Mouse (Mus musculus): ENCODE results near the gene Pdss2. TPM values are rescaled to one million over a fixed set of nuclear protein-coding genes. Genes with fewer than 3 reads are reported as not detected.

Gene Pdss2
- polyA plus RNA-seq, 1 experiment from 2014 or later: 17.8 TPM

DNA sequence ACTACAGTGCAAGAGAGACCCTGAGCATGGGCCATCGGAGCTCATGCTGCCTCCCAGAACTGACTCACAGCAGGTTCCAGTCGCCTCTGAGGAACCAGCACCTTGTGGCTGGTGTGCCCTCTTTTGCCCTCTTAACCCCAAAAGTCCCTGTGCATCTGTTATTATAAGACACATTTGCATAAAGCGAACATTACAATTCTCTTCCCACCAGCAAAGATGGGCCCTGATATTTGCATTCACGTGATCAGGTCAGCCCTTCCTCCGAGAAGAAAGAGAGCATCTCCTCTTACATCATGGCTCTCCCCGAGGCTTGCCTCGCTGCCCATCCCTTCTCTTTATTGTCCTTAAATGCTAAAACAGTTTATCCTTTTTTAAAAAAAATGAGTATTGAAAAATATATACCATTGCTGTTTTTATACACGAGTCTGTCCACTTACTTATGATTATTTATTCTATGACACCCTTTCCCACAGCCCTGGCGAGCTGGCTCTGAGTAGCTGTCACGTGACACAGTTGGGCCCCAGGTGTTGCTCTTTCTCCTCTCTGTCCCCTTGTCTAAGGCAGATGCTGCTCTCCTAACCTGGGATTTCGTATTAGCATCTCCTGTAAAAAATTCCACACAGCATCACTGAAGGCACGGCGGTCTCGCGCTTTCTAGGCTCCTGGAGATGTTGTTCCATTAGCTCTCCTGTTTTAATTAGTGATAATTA lies 200.9 kb downstream of the Pdss2 start:
- peak; percentile 62 for ATAC-seq
- Histone ChIP-seq H3K27me3 (no peaks in the 10 kb centered on the region), H3K27ac (peak overlapping the region; percentile 65), H3K4me3 (replicated peaks) (no peak overlapping the region), H3K4me1 (replicated peaks) (peaks cover 15% of the 10 kb centered on the region), H3K4me2 (replicated peaks) (no peak overlapping the region), H3K9ac (replicated peaks) (0 out of 2 replicates have a peak overlapping the region, but pooled peaks have one; percentile 41), H3K36me3 (no peaks in the 10 kb centered on the region), H3K9me3 (no peaks in the 10 kb centered on the region)
- 62% methylated on average over 15 of the region's 15 CpGs for WGBS

GRCm38 (mm10) chr10:43424545-43424944 lies 203.3 kb downstream of the Pdss2 start:
- ATAC-seq: no peak
- 95% methylated on average over 5 of the region's 5 CpGs for WGBS
- H3K4me3 ChIP-seq (replicated peaks): no peak overlapping the region

DNA sequence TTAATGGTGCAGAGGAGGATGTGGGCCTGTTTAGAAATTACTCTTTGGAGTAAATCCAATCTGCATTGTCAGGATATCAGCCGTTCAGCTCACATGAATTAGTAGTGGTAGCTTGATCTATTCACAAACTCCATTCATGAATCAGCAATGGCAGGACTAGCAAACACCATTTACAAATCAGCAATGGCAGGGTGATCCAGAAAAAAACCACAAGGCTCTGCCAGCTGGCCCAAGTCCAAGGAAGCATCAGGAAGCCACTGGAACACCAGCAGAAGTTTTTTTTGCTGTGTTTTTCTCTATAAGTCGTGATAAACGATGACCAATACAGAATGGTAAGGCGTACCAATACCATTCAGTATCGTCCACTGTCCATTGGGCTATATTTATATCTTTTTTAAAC lies 209.3 kb downstream of the Pdss2 start:
- 94% methylated on average over 5 of the region's 5 CpGs for WGBS
- H3K27me3 ChIP-seq: no peaks in the 10 kb centered on the region
- ATAC-seq: no peak
- H3K4me1 ChIP-seq (replicated peaks): no peaks in the 10 kb centered on the region; the same call in 1 of the 2 replicates
- peaks cover 8% of the 10 kb centered on the region; the same call in 1 of the 2 replicates for H3K36me3 ChIP-seq
- H3K4me2 ChIP-seq (replicated peaks): no peak overlapping the region
- no peak overlapping the region for H3K9ac ChIP-seq (replicated peaks)
- no peak overlapping the region for H3K4me3 ChIP-seq (replicated peaks)
- no peak overlapping the region for H3K27ac ChIP-seq
- H3K9me3 ChIP-seq: 0 out of 2 replicates have a peak, but pooled peaks cover 5% of the 10 kb centered on the region

More at GRCm38 (mm10) chr10:43424545-43424944, 203.3 kb downstream of the Pdss2 start:
- Histone ChIP-seq H3K27ac (no peak overlapping the region), H3K9ac (replicated peaks) (no peak overlapping the region), H3K36me3 (no peaks in the 10 kb centered on the region), H3K9me3 (no peaks in the 10 kb centered on the region), H3K27me3 (no peaks in the 10 kb centered on the region), H3K4me1 (replicated peaks) (peaks cover 15% of the 10 kb centered on the region), H3K4me2 (replicated peaks) (no peak overlapping the region)

DNA sequence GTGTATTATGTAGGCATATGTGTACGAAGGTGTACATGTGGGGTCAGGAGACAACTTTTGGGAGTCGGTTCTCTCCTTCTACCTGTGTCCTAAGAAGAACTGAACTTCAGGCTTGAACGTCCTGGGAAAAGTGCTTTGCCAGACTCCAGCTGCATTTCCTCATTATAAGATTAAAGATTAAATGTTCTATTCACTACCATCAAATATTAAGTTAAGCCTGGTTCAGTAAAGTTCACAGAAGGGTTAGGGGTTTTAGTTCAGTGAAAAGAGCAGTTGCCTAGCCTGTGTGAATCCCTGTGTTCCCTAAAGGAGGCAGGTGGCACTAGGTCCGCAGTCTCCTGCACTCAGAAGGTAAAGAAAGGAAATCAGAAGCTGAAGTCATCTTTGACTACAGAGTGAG lies 213.0 kb downstream of the Pdss2 start:
- no peak overlapping the region for H3K4me3 ChIP-seq (replicated peaks)
- H3K4me1 ChIP-seq (replicated peaks): peaks cover 16% of the 10 kb centered on the region
- H3K36me3 ChIP-seq: peaks cover 8% of the 10 kb centered on the region; the same call in 1 of the 2 replicates
- no peaks in the 10 kb centered on the region for H3K27me3 ChIP-seq
- no peak overlapping the region for H3K4me2 ChIP-seq (replicated peaks)
- H3K9me3 ChIP-seq: 0 out of 2 replicates have a peak, but pooled peaks cover 5% of the 10 kb centered on the region
- 90% methylated on average over 4 of the region's 4 CpGs for WGBS
- no peak overlapping the region for H3K27ac ChIP-seq
- no peak overlapping the region for H3K9ac ChIP-seq (replicated peaks)
- ATAC-seq: no peak

DNA sequence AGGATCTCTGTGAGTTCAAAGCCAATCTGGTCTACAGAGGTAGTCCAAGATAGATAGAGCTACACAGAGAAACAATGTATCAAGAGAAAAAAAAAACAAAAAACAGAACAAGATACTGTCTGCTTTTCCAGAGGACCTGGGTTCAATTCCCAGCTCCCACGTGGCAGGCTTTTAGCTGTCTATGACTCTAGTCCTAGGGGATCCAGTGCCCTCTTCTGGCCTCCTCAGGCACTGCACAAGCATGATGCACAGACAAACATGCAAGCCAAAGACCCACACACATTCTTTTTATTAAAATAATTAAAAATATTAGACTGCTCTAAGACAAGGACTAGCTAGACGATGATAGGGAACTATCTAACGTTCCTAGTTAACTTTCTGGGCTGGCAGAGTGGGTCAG lies 214.5 kb downstream of the Pdss2 start:
- Histone ChIP-seq H3K36me3 (peaks cover 8% of the 10 kb centered on the region; the same call in 1 of the 2 replicates), H3K9ac (replicated peaks) (no peak overlapping the region), H3K27ac (no peak overlapping the region), H3K27me3 (no peaks in the 10 kb centered on the region), H3K4me2 (replicated peaks) (no peak overlapping the region), H3K4me1 (replicated peaks) (peaks cover 26% of the 10 kb centered on the region), H3K9me3 (0 out of 2 replicates have a peak, but pooled peaks cover 5% of the 10 kb centered on the region), H3K4me3 (replicated peaks) (no peak overlapping the region)
- 94% methylated on average over 3 of the region's 3 CpGs for WGBS
- no peak for ATAC-seq

DNA sequence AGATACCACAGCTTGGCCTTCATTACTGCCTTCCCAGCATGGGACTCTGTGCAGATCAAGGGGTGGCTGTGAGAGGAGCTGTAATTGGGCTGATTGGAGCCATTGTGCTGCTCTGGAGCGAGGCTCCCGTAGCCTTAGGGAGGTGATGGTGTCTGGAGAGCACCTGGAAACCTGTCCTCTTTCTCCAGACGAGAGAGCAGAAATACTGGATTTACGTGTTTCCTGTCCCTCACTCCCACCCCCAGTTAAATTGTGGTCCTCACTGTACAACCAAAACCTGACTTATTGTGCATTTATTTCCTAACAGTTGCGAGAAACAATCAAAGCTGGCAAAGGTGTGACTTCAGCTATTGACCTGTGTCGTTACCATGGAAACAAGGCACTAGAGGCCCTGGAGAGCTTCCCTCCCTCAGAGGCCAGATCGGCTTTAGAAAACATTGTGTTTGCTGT lies 218.2 kb downstream of the Pdss2 start:
- Histone ChIP-seq H3K9ac (replicated peaks) (no peak overlapping the region), H3K9me3 (no peaks in the 10 kb centered on the region), H3K4me1 (replicated peaks) (peaks cover 31% of the 10 kb centered on the region), H3K36me3 (no peaks in the 10 kb centered on the region), H3K4me3 (replicated peaks) (no peak overlapping the region), H3K27ac (peak overlapping the region; percentile 93), H3K4me2 (replicated peaks) (peak overlapping the region; percentile 21), H3K27me3 (no peaks in the 10 kb centered on the region)
- WGBS: 5% methylated on average over 7 of the region's 7 CpGs
- ATAC-seq: peak; percentile 90

- ATAC-seq: peak; percentile 38
- H3K4me2 ChIP-seq (replicated peaks): peak overlapping the region; percentile 21
- H3K4me3 ChIP-seq (replicated peaks): no peak overlapping the region
- H3K4me1 ChIP-seq (replicated peaks): peaks cover 31% of the 10 kb centered on the region
- WGBS: 21% methylated on average over 13 of the region's 13 CpGs
- peak overlapping the region; percentile 93 for H3K27ac ChIP-seq
- no peaks in the 10 kb centered on the region for H3K9me3 ChIP-seq
- H3K9ac ChIP-seq (replicated peaks): 0 out of 2 replicates have a peak overlapping the region, but pooled peaks have one; percentile 1
- H3K36me3 ChIP-seq: no peaks in the 10 kb centered on the region
- no peaks in the 10 kb centered on the region for H3K27me3 ChIP-seq
Observed at GRCm38 (mm10) chr10:43440050-43440449, 218.8 kb downstream of the Pdss2 start.

DNA sequence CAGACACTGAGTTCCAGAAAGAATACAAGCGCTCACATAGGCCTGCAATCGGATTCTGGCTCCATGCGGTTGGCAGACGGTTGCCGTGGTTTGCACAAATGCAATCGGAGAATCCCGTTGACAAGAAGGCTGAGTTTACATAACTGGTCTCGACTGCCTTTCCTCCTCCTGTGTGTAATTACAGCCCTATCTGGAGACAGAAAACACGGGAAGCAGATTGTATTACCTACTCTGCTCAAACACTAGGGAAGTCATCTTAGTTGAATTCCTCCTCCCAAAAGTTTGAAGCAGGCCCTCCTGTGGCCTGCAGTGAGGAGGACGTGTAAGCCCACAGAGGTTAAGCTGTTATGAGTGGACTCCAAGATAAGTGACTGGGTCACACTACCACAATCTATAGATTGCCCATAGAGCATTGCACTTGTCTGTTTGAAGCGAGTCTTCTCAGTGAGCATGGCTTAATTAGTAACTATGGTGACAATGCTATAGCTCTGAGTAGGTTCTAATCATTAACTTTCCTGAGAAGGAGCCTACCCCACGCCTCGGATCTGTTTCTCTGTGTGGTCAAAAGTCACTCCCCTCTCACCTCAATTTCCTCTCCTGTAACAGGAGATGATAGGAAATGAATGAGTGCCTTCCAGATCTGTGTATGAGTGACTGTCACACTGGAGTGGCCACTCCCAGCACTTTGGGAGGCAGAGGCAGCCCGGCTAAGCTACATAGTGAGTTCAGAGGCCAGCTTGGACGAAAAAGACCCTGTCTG lies 219.9 kb downstream of the Pdss2 start:
- no peak overlapping the region for H3K4me3 ChIP-seq (replicated peaks)
- H3K9ac ChIP-seq (replicated peaks): no peak overlapping the region
- H3K4me2 ChIP-seq (replicated peaks): no peak overlapping the region
- no peaks in the 10 kb centered on the region for H3K27me3 ChIP-seq
- H3K4me1 ChIP-seq (replicated peaks): peaks cover 31% of the 10 kb centered on the region
- 67% methylated on average over 15 of the region's 15 CpGs for WGBS
- H3K9me3 ChIP-seq: no peaks in the 10 kb centered on the region
- H3K36me3 ChIP-seq: no peaks in the 10 kb centered on the region
- no peak for ATAC-seq
- H3K27ac ChIP-seq: peak overlapping the region; percentile 93

GRCm38 (mm10) chr10:43448656-43449055 lies 227.4 kb downstream of the Pdss2 start:
- no peaks in the 10 kb centered on the region for H3K36me3 ChIP-seq
- no peak overlapping the region for H3K4me3 ChIP-seq (replicated peaks)
- no peak overlapping the region for H3K9ac ChIP-seq (replicated peaks)
- no peaks in the 10 kb centered on the region for H3K27me3 ChIP-seq
- no peak for ATAC-seq
- 93% methylated on average over 3 of the region's 3 CpGs for WGBS
- peaks cover 12% of the 10 kb centered on the region for H3K4me1 ChIP-seq (replicated peaks)
- H3K27ac ChIP-seq: no peak overlapping the region
- no peak overlapping the region for H3K4me2 ChIP-seq (replicated peaks)
- H3K9me3 ChIP-seq: no peaks in the 10 kb centered on the region

- Histone ChIP-seq H3K9me3 (no peaks in the 10 kb centered on the region), H3K9ac (replicated peaks) (no peak overlapping the region), H3K27me3 (no peaks in the 10 kb centered on the region), H3K4me1 (replicated peaks) (peaks cover 12% of the 10 kb centered on the region), H3K27ac (no peak overlapping the region), H3K4me2 (replicated peaks) (peak overlapping the region; percentile 44), H3K36me3 (no peaks in the 10 kb centered on the region), H3K4me3 (replicated peaks) (peak overlapping the region; percentile 20)
- 29% methylated on average over 16 of the region's 16 CpGs for WGBS
- ATAC-seq: peak; percentile 97
Observed at GRCm38 (mm10) chr10:43451848-43452662, 230.8 kb downstream of the Pdss2 start.

GRCm38 (mm10) chr10:43452663-43452996 lies 231.3 kb downstream of the Pdss2 start:
- peak overlapping the region; percentile 20; the same call in 1 of the 2 replicates for H3K4me3 ChIP-seq (replicated peaks)
- 18% methylated on average over 5 of the region's 5 CpGs for WGBS

More at GRCm38 (mm10) chr10:43452663-43452996, 231.3 kb downstream of the Pdss2 start:
- ATAC-seq: no peak
- Histone ChIP-seq H3K4me2 (replicated peaks) (peak overlapping the region; percentile 44), H3K36me3 (no peaks in the 10 kb centered on the region), H3K27ac (no peak overlapping the region), H3K9ac (replicated peaks) (no peak overlapping the region), H3K4me1 (replicated peaks) (peaks cover 12% of the 10 kb centered on the region), H3K9me3 (no peaks in the 10 kb centered on the region), H3K27me3 (no peaks in the 10 kb centered on the region)

Measured in midbrain, embryonic 13.5 days (tissue).